Mouse (Mus musculus) olfactory bulb, adult 2 months (tissue): ENCODE data around the gene Apol7e.

ENCODE experiments used
- CTCF ChIP-seq: fragments of 200-500 bp; IDR thresholded peaks from 2 replicates; pipeline ENCODE4 v1.5.1; 2012; ENCODE audit warnings: low read depth, mild to moderate bottlenecking, low read length, moderate library complexity; ENCODE audit not compliant: insufficient read depth
- POLR2A ChIP-seq: fragments of 200-500 bp; IDR thresholded peaks from 2 replicates; pipeline ENCODE4 v1.6.1; 2012; ENCODE audit warnings: mild to moderate bottlenecking, low read depth, low read length, moderate library complexity; ENCODE audit not compliant: insufficient read depth

DNA sequence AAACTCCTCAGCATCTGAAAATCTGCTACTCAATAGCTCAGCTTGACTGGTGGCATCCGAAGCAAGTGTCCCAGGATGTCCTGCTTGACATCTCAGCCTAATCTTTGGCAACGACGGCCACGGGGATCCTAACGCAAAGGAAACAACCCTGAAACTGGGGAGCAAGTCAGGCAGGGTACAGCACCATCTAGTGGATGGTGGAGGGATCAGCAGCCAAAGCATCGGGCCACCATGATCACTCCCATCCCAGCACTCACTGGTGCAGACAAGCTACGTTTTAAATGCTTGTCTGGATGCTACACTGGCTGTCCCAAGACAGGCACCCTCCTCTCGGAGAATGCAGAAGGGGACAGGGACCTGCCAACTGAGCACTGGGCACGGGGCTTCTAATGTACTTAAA, 58.2 kb downstream of the Apol7e start, which contains the start of gene Apol8:
- TF ChIP-seq POLR2A, result no peak
- peak; percentile 68 for TF ChIP-seq CTCF
